7 mouse cellular contexts compared by ENCODE assay signal in genomic region chr3:90083698-90084324, GRCm38 (mm10). TPM values are rescaled to one million over a fixed set of nuclear protein-coding genes. Genes with fewer than 3 reads are reported as not detected.
A peak's percentile ranks its signal among the peaks of the same experiment; 100 is the strongest.
DNase-seq lines count a peak whose midpoint lies in the region; ATAC-seq and TF ChIP-seq lines count a peak whose summit lies in the region.

No protein-coding gene starts in this region.

- no peak overlapping the region for H3K4me2 ChIP-seq in embryonic facial prominence, embryonic 15.5 days (replicated peaks)
- peak overlapping the region; percentile 40 for H3K4me2 ChIP-seq in myocyte (ENCODE audit: low read depth)

- no peaks in the 10 kb centered on the region for H3K27me3 ChIP-seq in megakaryocyte, embryonic 14.5 days (replicated peaks)
- no peaks in the 10 kb centered on the region for H3K27me3 ChIP-seq in embryonic facial prominence, embryonic 15.5 days
- no peaks in the 10 kb centered on the region for H3K27me3 ChIP-seq in myocyte (ENCODE audit: control insufficient read depth, insufficient read depth, insufficient read length)

- H3K4me1 ChIP-seq in megakaryocyte, embryonic 14.5 days: peaks cover 71% of the 10 kb centered on the region
- H3K4me1 ChIP-seq in embryonic facial prominence, embryonic 15.5 days: peaks cover 50% of the 10 kb centered on the region

- H3K79me2 ChIP-seq in myocyte (ENCODE audit: control insufficient read depth, insufficient read depth): peaks cover 71% of the 10 kb centered on the region

- H3K4me3 ChIP-seq in megakaryocyte, embryonic 14.5 days (replicated peaks): peak overlapping the region; percentile 87
- H3K4me3 ChIP-seq in embryonic facial prominence, embryonic 15.5 days (replicated peaks): no peak overlapping the region
- no peak overlapping the region for H3K4me3 ChIP-seq in myocyte

- H3K36me3 ChIP-seq in megakaryocyte, embryonic 14.5 days (replicated peaks; ENCODE audit: low read length): peaks cover 57% of the 10 kb centered on the region
- peaks cover 22% of the 10 kb centered on the region for H3K36me3 ChIP-seq in embryonic facial prominence, embryonic 15.5 days
- peaks cover 17% of the 10 kb centered on the region for H3K36me3 ChIP-seq in myocyte (ENCODE audit: control insufficient read depth, insufficient read depth)

- H3K9me3 ChIP-seq in megakaryocyte, embryonic 14.5 days: no peaks in the 10 kb centered on the region
- H3K9me3 ChIP-seq in embryonic facial prominence, embryonic 15.5 days (replicated peaks): no peaks in the 10 kb centered on the region

- no peak for ATAC-seq in megakaryocyte, adult 5-6 weeks (ENCODE audit: poor library complexity, severe bottlenecking)
- no peak for ATAC-seq in embryonic facial prominence, embryonic 15.5 days (ENCODE audit: insufficient number of reproducible peaks, low FRiP score, low TSS enrichment, low read depth)

- H3ac ChIP-seq in myocyte (ENCODE audit: control insufficient read depth, insufficient read length): no peak overlapping the region

- WGBS in embryonic facial prominence, embryonic 15.5 days: 56% methylated on average over 3 of the region's 3 CpGs

- H3K9ac ChIP-seq in embryonic facial prominence, embryonic 15.5 days: no peak overlapping the region

- H3K27ac ChIP-seq in embryonic facial prominence, embryonic 15.5 days (replicated peaks): peak overlapping the region; percentile 56

- no peak for TF ChIP-seq POLR2A in myocyte (IDR thresholded peaks at IDR 0.05; ENCODE audit: insufficient read length, low read depth)

- DNase-seq in layer of hippocampus, adult 9-11 months: peak; percentile 82
- no peak for DNase-seq in adipocyte (ENCODE audit: low spot score)
- DNase-seq in spleen, postnatal 10 days (ENCODE audit: low spot score in 2 of 2): no peak

TF ChIP-seq in myocyte, 11 proteins besides CTCF, POLR2A, EP300 and RAD21:
- TF ChIP-seq MYOD1 (IDR thresholded peaks at IDR 0.05; ENCODE audit: control insufficient read depth in 1 of 3, insufficient read length in 2 of 3, low read depth in 2 of 3) (no peak), SRF (IDR thresholded peaks at IDR 0.05; ENCODE audit: control insufficient read depth, insufficient read length, low read depth) (no peak), MAX (IDR thresholded peaks at IDR 0.05; ENCODE audit: low read depth) (no peak), TCF12 (IDR thresholded peaks at IDR 0.05; ENCODE audit: insufficient read depth, poor library complexity, severe bottlenecking) (no peak), E2F4 (IDR thresholded peaks at IDR 0.05; ENCODE audit: insufficient read depth) (no peak), CEBPB (IDR thresholded peaks at IDR 0.05; ENCODE audit: insufficient read depth, poor library complexity, severe bottlenecking) (no peak), REST (IDR thresholded peaks at IDR 0.05; ENCODE audit: insufficient read depth, insufficient read length) (no peak), TCF3 (IDR thresholded peaks at IDR 0.05; ENCODE audit: insufficient read length, low read depth) (no peak), USF1 (IDR thresholded peaks at IDR 0.05; ENCODE audit: low read depth) (no peak), MYOG (IDR thresholded peaks at IDR 0.05; ENCODE audit: control insufficient read depth in 1 of 3, insufficient read depth in 1 of 3, insufficient read length in 2 of 3, low read depth in 2 of 3) (no peak), POLR2AphosphoS2 (IDR thresholded peaks at IDR 0.05; ENCODE audit: insufficient read length, low read depth) (no peak)

RNA-seq across cellular contexts. Expression of gene Tpm3, which starts 11.4 kb away (rescaled TPM):
- 28.7 and 263 TPM in 2 replicates for polyA plus RNA-seq in megakaryocyte, embryonic 14.5 days (2012; ENCODE audit: insufficient read depth, low replicate concordance)
- 637 and 647 TPM in 2 replicates for total RNA-seq in megakaryocyte, adult 5-6 weeks (2015)
- total RNA-seq in megakaryocyte, adult 5-6 weeks (2017): 1,137 and 1,174 TPM in 2 replicates
- 439 and 441 TPM in 2 replicates for polyA plus RNA-seq in embryonic facial prominence, embryonic 15.5 days (2015; fragmentation: Nextera tagmentation; extraction: Ambion mirVana)
- polyA plus RNA-seq in myocyte (2012; fragmentation: generic; extraction: Trizol): 290 TPM

RNA-seq across cellular contexts. Expression of gene Nup210l, which starts 20.1 kb away (rescaled TPM):
- not detected in 2 replicates for polyA plus RNA-seq in megakaryocyte, embryonic 14.5 days (2012; ENCODE audit: insufficient read depth, low replicate concordance)
- total RNA-seq in megakaryocyte, adult 5-6 weeks (2015): 0.93 and 1.3 TPM in 2 replicates
- 0.55 and 0.89 TPM in 2 replicates for total RNA-seq in megakaryocyte, adult 5-6 weeks (2017)
- polyA plus RNA-seq in embryonic facial prominence, embryonic 15.5 days (2015; fragmentation: Nextera tagmentation; extraction: Ambion mirVana): 0.36 and 0.42 TPM in 2 replicates
- polyA plus RNA-seq in myocyte (2012; fragmentation: generic; extraction: Trizol): 0.35 TPM

RNA-seq across cellular contexts. Expression of gene Ubap2l, which starts 31.4 kb away (rescaled TPM):
- polyA plus RNA-seq in megakaryocyte, embryonic 14.5 days (2012; ENCODE audit: insufficient read depth, low replicate concordance): 119 and 130 TPM in 2 replicates
- total RNA-seq in megakaryocyte, adult 5-6 weeks (2015): 134 and 144 TPM in 2 replicates
- 99.6 and 101 TPM in 2 replicates for total RNA-seq in megakaryocyte, adult 5-6 weeks (2017)
- polyA plus RNA-seq in embryonic facial prominence, embryonic 15.5 days (2015; fragmentation: Nextera tagmentation; extraction: Ambion mirVana): 175 and 176 TPM in 2 replicates
- 77.5 TPM for polyA plus RNA-seq in myocyte (2012; fragmentation: generic; extraction: Trizol)

RNA-seq across cellular contexts. Expression of gene 4933434E20Rik, which starts 32.4 kb away (rescaled TPM):
- 1.2 and 10.8 TPM in 2 replicates for polyA plus RNA-seq in megakaryocyte, embryonic 14.5 days (2012; ENCODE audit: insufficient read depth, low replicate concordance)
- 46.7 and 50.9 TPM in 2 replicates for total RNA-seq in megakaryocyte, adult 5-6 weeks (2015)
- 39.0 and 55.0 TPM in 2 replicates for total RNA-seq in megakaryocyte, adult 5-6 weeks (2017)
- 132 and 149 TPM in 2 replicates for polyA plus RNA-seq in embryonic facial prominence, embryonic 15.5 days (2015; fragmentation: Nextera tagmentation; extraction: Ambion mirVana)
- polyA plus RNA-seq in myocyte (2012; fragmentation: generic; extraction: Trizol): 83.8 TPM
